Mouse (Mus musculus) small intestine, adult 2 months (tissue): Measurements from ENCODE around the gene Bcas3.

Experiments used
- CTCF ChIP-seq: fragments of 200-500 bp; IDR thresholded peaks from 2 replicates; pipeline ENCODE4 v1.5.1; 2012; ENCODE audit warnings: low read depth, mild to moderate bottlenecking, control low read depth, inconsistent platforms, low read length, moderate library complexity, mixed read lengths; ENCODE audit not compliant: insufficient replicate concordance, insufficient read length; ENCODE audit errors: extremely low read depth
- POLR2A ChIP-seq: fragments of 200-500 bp; IDR thresholded peaks from 2 replicates; pipeline ENCODE4 v1.6.1; 2012; ENCODE audit warnings: low read depth, mild to moderate bottlenecking, control low read depth, inconsistent platforms, low read length, moderate library complexity

DNA sequence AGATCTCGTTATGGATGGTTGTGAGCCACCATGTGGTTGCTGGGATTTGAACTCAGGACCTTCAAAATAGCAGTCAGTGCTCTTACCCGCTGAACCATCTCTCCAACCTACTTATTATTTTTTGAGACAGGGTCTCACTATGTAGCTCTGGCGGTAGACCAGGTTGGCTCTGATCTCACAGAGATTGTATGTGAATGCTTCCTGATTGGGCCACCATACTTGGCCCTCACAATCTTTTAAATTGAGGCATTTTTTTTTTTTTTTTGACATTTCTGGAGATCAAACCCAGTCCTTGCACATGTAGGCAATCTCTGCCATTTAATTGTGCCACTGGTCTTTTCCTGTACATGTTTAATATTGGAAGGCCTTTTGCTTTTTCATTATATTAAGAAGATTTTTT, 24.2 kb upstream of the Bcas3 start:
- TF ChIP-seq CTCF (no peak), POLR2A (no peak)
